Mouse (Mus musculus) testis, adult 2 months (tissue): ENCODE data around the gene Sap30. TPM values are rescaled to one million over a fixed set of nuclear protein-coding genes. Genes with fewer than 3 reads are reported as not detected.
A peak's percentile ranks its signal among the peaks of the same experiment; 100 is the strongest.

Experiments used
- H3K27ac ChIP-seq: fragments of 200-500 bp; 2 replicates; pipeline ENCODE4 v1.5.1; 2012; ENCODE audit warnings: low read depth, low read length; ENCODE audit not compliant: control insufficient read depth, insufficient read depth
- H3K27me3 ChIP-seq: fragments of 200-500 bp; 2 replicates; pipeline ENCODE4 v1.6.1; 2012; ENCODE audit warnings: mild to moderate bottlenecking, low read length, moderate library complexity; ENCODE audit not compliant: control insufficient read depth, insufficient read depth
- H3K36me3 ChIP-seq: fragments of 200-500 bp; 2 replicates; pipeline ENCODE4 v1.6.1; 2012; ENCODE audit warnings: mild to moderate bottlenecking, low read length; ENCODE audit not compliant: control insufficient read depth, insufficient read depth
- H3K4me1 ChIP-seq: fragments of 200-500 bp; 2 replicates; pipeline ENCODE4 v1.6.1; 2012; ENCODE audit warnings: low read length; ENCODE audit not compliant: control insufficient read depth, insufficient read depth
- H3K4me3 ChIP-seq: fragments of 200-500 bp; 2 replicates; pipeline ENCODE4 v1.5.1; 2012; ENCODE audit warnings: low read depth, mild to moderate bottlenecking, low read length, moderate library complexity, mixed read lengths; ENCODE audit not compliant: control insufficient read depth
- CTCF ChIP-seq: fragments of 200-500 bp; IDR thresholded peaks from 2 replicates; pipeline ENCODE4 v1.5.1; 2012; ENCODE audit warnings: low read depth, mild to moderate bottlenecking, inconsistent platforms, low read length, moderate library complexity; ENCODE audit not compliant: control insufficient read depth, insufficient read depth, insufficient replicate concordance
- POLR2A ChIP-seq: fragments of 200-500 bp; IDR thresholded peaks from 2 replicates; pipeline ENCODE4 v1.6.1; 2012; ENCODE audit warnings: low read depth, mild to moderate bottlenecking, inconsistent platforms, low read length, moderate library complexity; ENCODE audit not compliant: control insufficient read depth
- polyA plus RNA-seq: library from polyadenylated mRNA; depleted of rRNA; stranded (reverse); fragments of >200 nt; gene quantifications from 2 replicates; pipeline ENCODE4 v1.2.3, GENCODE M21; 2012; rRNA removed

Gene Sap30
- 10.5 and 12.9 TPM in 2 replicates for polyA plus RNA-seq

GRCm38 (mm10) chr8:57487441-57488155, at the start of gene Sap30:
Gene Sap30, minus strand, starts transcription at chr8:57487860.
- TF ChIP-seq POLR2A: peak; percentile 90
- TF ChIP-seq CTCF: no peak
- H3K27me3 ChIP-seq: no peaks in the 10 kb centered on the region
- peaks cover 8% of the 10 kb centered on the region for H3K4me1 ChIP-seq
- H3K4me3 ChIP-seq: peak within 1 kb of the TSS; percentile 91
- no peaks in the 10 kb centered on the region for H3K36me3 ChIP-seq
- H3K27ac ChIP-seq: peak within 1 kb of the TSS; percentile 94

DNA sequence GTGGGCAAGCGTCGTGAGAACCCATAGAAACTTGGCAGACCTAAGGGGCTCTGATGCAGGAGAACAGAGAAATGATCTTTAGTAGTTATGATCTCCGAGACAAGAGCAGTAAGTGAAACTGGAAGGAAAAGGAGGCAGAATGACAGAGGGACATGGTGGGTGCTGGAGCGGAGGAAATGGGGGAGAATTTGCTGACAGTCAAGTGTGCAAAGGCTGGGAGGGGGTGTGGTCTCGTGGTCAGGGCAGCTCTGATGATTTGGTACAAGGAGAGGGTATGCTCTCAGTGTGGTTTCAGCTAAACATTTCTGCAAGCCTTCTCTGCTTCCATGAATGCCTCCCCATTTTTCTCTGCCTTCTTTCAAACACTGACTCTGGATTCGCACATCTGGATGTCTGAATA, 48.5 kb upstream of the Sap30 start:
- H3K4me1 ChIP-seq: no peaks in the 10 kb centered on the region
- H3K27me3 ChIP-seq: no peaks in the 10 kb centered on the region
- TF ChIP-seq CTCF: no peak
- TF ChIP-seq POLR2A: no peak
- no peak overlapping the region for H3K4me3 ChIP-seq
- no peaks in the 10 kb centered on the region for H3K36me3 ChIP-seq
- H3K27ac ChIP-seq: no peak overlapping the region

GRCm38 (mm10) chr8:57534495-57534894, 46.8 kb upstream of the Sap30 start:
- Histone ChIP-seq H3K36me3 (no peaks in the 10 kb centered on the region), H3K27me3 (no peaks in the 10 kb centered on the region), H3K4me1 (no peaks in the 10 kb centered on the region), H3K4me3 (no peak overlapping the region), H3K27ac (no peak overlapping the region)
- no peak for TF ChIP-seq CTCF
- no peak for TF ChIP-seq POLR2A

DNA sequence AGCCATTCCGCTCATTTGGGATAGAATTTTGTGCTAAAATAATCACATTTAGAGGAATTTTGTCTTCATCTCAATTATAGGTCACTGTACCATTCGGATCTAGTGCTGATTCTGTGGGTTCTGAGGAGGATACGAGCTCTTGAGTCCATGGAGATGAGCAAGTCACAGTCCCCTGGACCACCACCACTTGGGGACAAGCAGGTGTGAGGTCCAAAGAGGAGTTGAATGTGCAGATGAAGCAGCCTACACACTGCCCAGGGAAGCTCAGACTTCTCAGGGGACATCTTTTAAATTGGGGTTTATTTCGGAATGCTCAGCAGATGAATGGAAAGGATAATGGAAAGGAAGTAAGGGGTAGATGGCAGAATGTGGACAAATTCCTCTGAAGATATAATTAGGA, 45.4 kb upstream of the Sap30 start:
- no peaks in the 10 kb centered on the region for H3K27me3 ChIP-seq
- no peak overlapping the region for H3K4me3 ChIP-seq
- TF ChIP-seq CTCF (no peak), POLR2A (no peak)
- no peaks in the 10 kb centered on the region for H3K36me3 ChIP-seq
- H3K4me1 ChIP-seq: no peaks in the 10 kb centered on the region
- no peak overlapping the region for H3K27ac ChIP-seq

DNA sequence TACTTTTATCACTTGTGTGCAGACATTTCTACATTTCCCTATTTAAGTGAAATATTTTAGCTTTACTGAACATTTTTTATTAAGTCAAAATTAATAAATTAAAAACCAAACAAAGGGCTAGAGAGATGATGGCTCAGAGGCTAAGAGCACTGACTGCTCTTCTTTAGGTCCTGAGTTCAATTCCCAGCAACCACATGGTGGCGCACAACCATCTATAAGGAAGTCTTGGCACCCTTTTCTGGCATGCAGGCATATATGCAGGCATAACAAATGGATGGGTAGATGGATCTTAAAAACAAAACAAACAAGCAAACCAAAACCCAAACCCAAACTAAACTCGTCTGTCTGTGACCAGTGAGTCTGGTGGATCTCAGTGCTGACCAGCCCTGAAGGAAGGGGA, 44.6 kb upstream of the Sap30 start:
- Histone ChIP-seq H3K36me3 (no peaks in the 10 kb centered on the region), H3K4me3 (no peak overlapping the region), H3K4me1 (no peaks in the 10 kb centered on the region), H3K27ac (no peak overlapping the region), H3K27me3 (no peaks in the 10 kb centered on the region)
- TF ChIP-seq POLR2A: no peak
- no peak for TF ChIP-seq CTCF

- no peaks in the 10 kb centered on the region for H3K36me3 ChIP-seq
- no peaks in the 10 kb centered on the region for H3K4me1 ChIP-seq
- H3K27ac ChIP-seq: no peak overlapping the region; the same call in 1 of the 2 replicates
- TF ChIP-seq CTCF: peak; percentile 34; the same call in 1 of the 2 replicates
- TF ChIP-seq POLR2A: no peak
- H3K4me3 ChIP-seq: no peak overlapping the region
- no peaks in the 10 kb centered on the region for H3K27me3 ChIP-seq
Measured at GRCm38 (mm10) chr8:57530666-57531349, 43.1 kb upstream of the Sap30 start.

- H3K36me3 ChIP-seq: no peaks in the 10 kb centered on the region
- H3K4me3 ChIP-seq: no peak overlapping the region
- TF ChIP-seq CTCF (no peak), POLR2A (no peak)
- no peaks in the 10 kb centered on the region for H3K27me3 ChIP-seq
- peak overlapping the region; percentile 46; the same call in 1 of the 2 replicates for H3K27ac ChIP-seq
- H3K4me1 ChIP-seq: no peaks in the 10 kb centered on the region
Measured at GRCm38 (mm10) chr8:57530238-57530637, 42.6 kb upstream of the Sap30 start.
